In genomic region chr6:137648110-137649067, GRCm38 (mm10) we compare ENCODE assay signal across 7 mouse cellular contexts. TPM values are rescaled to one million over a fixed set of nuclear protein-coding genes. Genes with fewer than 3 reads are reported as not detected.
DNase-seq lines count a peak whose midpoint lies in the region; ATAC-seq and TF ChIP-seq lines count a peak whose summit lies in the region.

No protein-coding gene starts in this region.

- WGBS in thymus, adult 2 months, result 2% methylated on average over 59 of the region's 59 CpGs
- WGBS in forebrain, postnatal 0 days, result 2% methylated on average over 59 of the region's 59 CpGs
- 3% methylated on average over 58 of the region's 59 CpGs for WGBS in kidney, adult 2 months

- TF ChIP-seq CTCF in thymus, adult 2 months (IDR thresholded peaks at IDR 0.05; ENCODE audit: borderline replicate concordance, control insufficient read depth, extremely low read depth, insufficient read depth, low read length, poor library complexity), result no peak
- no peak for TF ChIP-seq CTCF in forebrain, postnatal 0 days (IDR thresholded peaks at IDR 0.05; ENCODE audit: low read depth)
- TF ChIP-seq CTCF in kidney, adult 2 months (conservative IDR thresholded peaks at IDR 0.05; ENCODE audit: insufficient read depth, insufficient read length, low read depth, low read length), result no peak

- TF ChIP-seq POLR2A in thymus, adult 2 months (IDR thresholded peaks at IDR 0.05; ENCODE audit: control insufficient read depth, extremely low read depth, insufficient read depth, low read length, poor library complexity), result no peak
- no peak for TF ChIP-seq POLR2A in kidney, adult 2 months (IDR thresholded peaks at IDR 0.05; ENCODE audit: low read depth, low read length)

- H3K4me2 ChIP-seq in forebrain, postnatal 0 days (ENCODE audit: low read depth), result peak overlapping the region; percentile 80

- peak; percentile 21 for ATAC-seq in cerebellum, adult (ENCODE audit: insufficient number of reproducible peaks, low FRiP score, low TSS enrichment)
- peak; percentile 30 for ATAC-seq in forebrain, postnatal 0 days
- ATAC-seq in megakaryocyte progenitor cell, adult 5-6 weeks (replicated peaks; ENCODE audit: poor library complexity), result peak; percentile 21; the same call in 1 of the 2 replicates

- no peaks in the 10 kb centered on the region for H3K9me3 ChIP-seq in forebrain, postnatal 0 days (ENCODE audit: low read length)

- peak overlapping the region; percentile 71 for H3K9ac ChIP-seq in forebrain, postnatal 0 days

- no peak overlapping the region for H3K27ac ChIP-seq in thymus, adult 2 months (ENCODE audit: control insufficient read depth, insufficient read depth, low read length)
- peak overlapping the region; percentile 35; the same call in 1 of the 2 replicates for H3K27ac ChIP-seq in forebrain, postnatal 0 days (ENCODE audit: low read depth, low read length)
- H3K27ac ChIP-seq in kidney, adult 2 months (ENCODE audit: insufficient read depth, low read depth, low read length), result peak overlapping the region; percentile 20; the same call in 1 of the 2 replicates

- H3K4me1 ChIP-seq in thymus, adult 2 months (replicated peaks; ENCODE audit: control insufficient read depth, insufficient read depth, low read length), result peaks cover 10% of the 10 kb centered on the region; the same call in 1 of the 2 replicates
- no peaks in the 10 kb centered on the region for H3K4me1 ChIP-seq in forebrain, postnatal 0 days (ENCODE audit: insufficient read depth)
- H3K4me1 ChIP-seq in kidney, adult 2 months (ENCODE audit: control insufficient read depth, insufficient read depth, low read length), result peaks cover 13% of the 10 kb centered on the region; the same call in 1 of the 2 replicates

- no peak for DNase-seq in thymus, adult 2 months
- no peak for DNase-seq in thymus, adult 18-20 months
- peak; percentile 55 for DNase-seq in forebrain, postnatal 0 days
- peak; percentile 16 for DNase-seq in kidney, adult 2 months
- DNase-seq in testis, postnatal 10 days (ENCODE audit: low spot score), result peak; percentile 71

- H3K27me3 ChIP-seq in thymus, adult 2 months (ENCODE audit: control insufficient read depth, insufficient read depth, low read length), result peaks cover 3% of the 10 kb centered on the region; the same call in 1 of the 2 replicates
- no peaks in the 10 kb centered on the region for H3K27me3 ChIP-seq in forebrain, postnatal 0 days (ENCODE audit: insufficient read depth, low read length)
- H3K27me3 ChIP-seq in kidney, adult 2 months (replicated peaks; ENCODE audit: control insufficient read depth, insufficient read depth, low read length), result no peaks in the 10 kb centered on the region

- peak overlapping the region; percentile 45 for H3K4me3 ChIP-seq in thymus, adult 2 months (ENCODE audit: control insufficient read depth, insufficient read depth, low read length)
- peak overlapping the region; percentile 84 for H3K4me3 ChIP-seq in forebrain, postnatal 0 days (ENCODE audit: low read depth, low read length)
- H3K4me3 ChIP-seq in kidney, adult 2 months (ENCODE audit: insufficient read depth, low read depth, low read length), result peak overlapping the region; percentile 92

- no peaks in the 10 kb centered on the region for H3K36me3 ChIP-seq in thymus, adult 2 months (ENCODE audit: control insufficient read depth, insufficient read depth, low read length)
- no peaks in the 10 kb centered on the region for H3K36me3 ChIP-seq in forebrain, postnatal 0 days (ENCODE audit: insufficient read depth)
- H3K36me3 ChIP-seq in kidney, adult 2 months (ENCODE audit: control insufficient read depth, insufficient read depth, low read length), result no peaks in the 10 kb centered on the region

RNA-seq across cellular contexts. Expression of gene Eps8, which starts 6.3 kb away (rescaled TPM):
- 1.8 and 2.5 TPM in 2 replicates for polyA plus RNA-seq in thymus, adult 2 months (2012; rRNA removed)
- total RNA-seq in forebrain, postnatal 0 days (2014; rRNA removed), result 23.5 and 26.0 TPM in 2 replicates
- 16.4 and 23.7 TPM in 2 replicates for polyA plus RNA-seq in forebrain, postnatal 0 days (2015; fragmentation: Nextera tagmentation; extraction: Ambion mirVana)
- 50.2 and 51.9 TPM in 2 replicates for polyA plus RNA-seq in kidney, adult 2 months (2012; rRNA removed)
- 3.1 and 4.3 TPM in 2 replicates for total RNA-seq in megakaryocyte progenitor cell, adult 5-6 weeks (2015)
- 2.0 and 6.9 TPM in 2 replicates for total RNA-seq in megakaryocyte progenitor cell, adult 5-6 weeks (2017)

Comparison
In these comparisons a context has a peak if more than half of its experiments do, and no peak if none do; other contexts are left out.
1. DNase-seq: peak in forebrain, postnatal 0 days (single experiment), kidney, adult 2 months (single experiment) and testis, postnatal 10 days (single experiment); none in thymus, adult 2 months (single experiment) and thymus, adult 18-20 months (0 of 2).
2. Peak in every context shown above with its lines, with median percentiles within 50 percentile points of each other: H3K4me3 ChIP-seq and ATAC-seq.